Mouse (Mus musculus): Measurements from ENCODE around the gene C1rb.
"Not testable (repeated sequence)": the region's sequence is repeated elsewhere in the genome, so short reads cannot be mapped to it uniquely, and the experiment has no call there.

DNA sequence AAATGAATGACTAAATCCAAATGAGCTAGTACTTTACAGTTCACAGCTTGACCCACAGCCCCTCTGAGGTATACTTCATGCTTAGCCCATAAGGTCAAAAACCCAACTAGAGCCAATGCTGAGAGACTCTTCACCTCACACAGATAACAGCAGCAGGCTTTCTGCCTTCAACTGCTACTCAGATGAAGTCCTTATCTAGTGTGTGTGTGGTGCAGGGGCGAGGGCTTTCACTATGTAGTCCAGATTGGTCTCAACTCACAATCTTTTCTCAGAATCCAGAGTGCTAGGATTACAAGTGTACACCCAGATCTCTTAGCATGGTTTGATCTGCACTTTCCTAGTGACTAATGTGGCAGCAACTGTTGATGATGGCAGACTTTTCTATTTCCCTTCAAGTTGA, 56.1 kb downstream of the C1rb start:
- TF ChIP-seq CHD2 (IDR thresholded peaks at IDR 0.05; ENCODE audit: low read length); CTCF (IDR thresholded peaks at IDR 0.05 in 2 of 3, conservative IDR thresholded peaks at IDR 0.05 in 1 of 3; ENCODE audit: control insufficient read depth in 1 of 3, insufficient read depth in 1 of 3, low read depth in 2 of 3, low read length in 3 of 3, poor library complexity in 1 of 3, severe bottlenecking in 1 of 3); SMC3 (IDR thresholded peaks at IDR 0.05; ENCODE audit: low read depth, low read length); POLR2AphosphoS5 (IDR thresholded peaks at IDR 0.05; ENCODE audit: borderline replicate concordance, low read depth, low read length); ZNF384 (IDR thresholded peaks at IDR 0.05; ENCODE audit: low read depth, low read length): not testable (repeated sequence)

Measured in MEL (cell line).